Mouse (Mus musculus): ENCODE measurements around the gene Gpc6.

GRCm38 (mm10) chr14:116975224-116975623 lies 50.1 kb downstream of the Gpc6 start:
- TF ChIP-seq CTCF (IDR thresholded peaks at IDR 0.05; ENCODE audit: low read depth) (no peak), EP300 (IDR thresholded peaks at IDR 0.05; ENCODE audit: low read depth) (no peak)

Data from heart, postnatal 0 days (tissue).